Mouse (Mus musculus) hindbrain, embryonic 12.5 days (tissue): ENCODE data around the gene Rims1. TPM values are rescaled to one million over a fixed set of nuclear protein-coding genes. Genes with fewer than 3 reads are reported as not detected.

Experiments
- ATAC-seq: fragments of 200-750 bp; cut with Nextera tagmentation; 2 replicates; pipeline ENCODE4 v1.8.0; 2017; ENCODE audit warnings: moderate TSS enrichment; ENCODE audit not compliant: low FRiP score
- H3K27ac ChIP-seq: fragments of 300-500 bp; sonication (generic); 2 replicates; pipeline ENCODE4 v1.5.1; 2016; ENCODE audit warnings: mild to moderate bottlenecking
- H3K27me3 ChIP-seq: fragments of 300-500 bp; sonication (generic); 2 replicates; pipeline ENCODE4 v1.6.1; 2016; ENCODE audit warnings: mild to moderate bottlenecking
- H3K36me3 ChIP-seq: fragments of 300-500 bp; sonication (generic); 2 replicates; pipeline ENCODE4 v1.6.1; 2016; ENCODE audit warnings: mild to moderate bottlenecking
- H3K4me1 ChIP-seq: fragments of 300-500 bp; sonication (generic); 2 replicates; pipeline ENCODE4 v1.6.1; 2016
- H3K4me2 ChIP-seq: fragments of 300-500 bp; sonication (generic); replicated peaks from 2 replicates; pipeline ENCODE4 v1.6.1; 2016; ENCODE audit warnings: mild to moderate bottlenecking
- H3K4me3 ChIP-seq: fragments of 300-500 bp; sonication (generic); 2 replicates; pipeline ENCODE4 v1.5.1; 2016; ENCODE audit warnings: mild to moderate bottlenecking
- H3K9ac ChIP-seq: fragments of 300-500 bp; sonication (generic); 2 replicates; pipeline ENCODE4 v1.6.1; 2016; ENCODE audit warnings: mild to moderate bottlenecking, moderate library complexity
- H3K9me3 ChIP-seq: fragments of 300-500 bp; sonication (generic); replicated peaks from 2 replicates; pipeline ENCODE4 v1.6.1; 2016; ENCODE audit warnings: mild to moderate bottlenecking
- WGBS: fragments of 180-500 bp; shearing (Covaris S2); methylation state at CpG from one replicate; pipeline ENCODE4 v1.1.7; 2016; 5-methylcytosine and 5-hydroxymethylcytosine counted together
- polyA plus RNA-seq: library from polyadenylated mRNA; unstranded; fragments of >200 nt; fragmentation: Nextera tagmentation; extraction: Ambion mirVana; gene quantifications from 2 replicates; pipeline ENCODE4 v1.2.1, GENCODE M21; 2016

Rims1 gene
- 8.8 and 8.9 TPM in 2 replicates for polyA plus RNA-seq

DNA sequence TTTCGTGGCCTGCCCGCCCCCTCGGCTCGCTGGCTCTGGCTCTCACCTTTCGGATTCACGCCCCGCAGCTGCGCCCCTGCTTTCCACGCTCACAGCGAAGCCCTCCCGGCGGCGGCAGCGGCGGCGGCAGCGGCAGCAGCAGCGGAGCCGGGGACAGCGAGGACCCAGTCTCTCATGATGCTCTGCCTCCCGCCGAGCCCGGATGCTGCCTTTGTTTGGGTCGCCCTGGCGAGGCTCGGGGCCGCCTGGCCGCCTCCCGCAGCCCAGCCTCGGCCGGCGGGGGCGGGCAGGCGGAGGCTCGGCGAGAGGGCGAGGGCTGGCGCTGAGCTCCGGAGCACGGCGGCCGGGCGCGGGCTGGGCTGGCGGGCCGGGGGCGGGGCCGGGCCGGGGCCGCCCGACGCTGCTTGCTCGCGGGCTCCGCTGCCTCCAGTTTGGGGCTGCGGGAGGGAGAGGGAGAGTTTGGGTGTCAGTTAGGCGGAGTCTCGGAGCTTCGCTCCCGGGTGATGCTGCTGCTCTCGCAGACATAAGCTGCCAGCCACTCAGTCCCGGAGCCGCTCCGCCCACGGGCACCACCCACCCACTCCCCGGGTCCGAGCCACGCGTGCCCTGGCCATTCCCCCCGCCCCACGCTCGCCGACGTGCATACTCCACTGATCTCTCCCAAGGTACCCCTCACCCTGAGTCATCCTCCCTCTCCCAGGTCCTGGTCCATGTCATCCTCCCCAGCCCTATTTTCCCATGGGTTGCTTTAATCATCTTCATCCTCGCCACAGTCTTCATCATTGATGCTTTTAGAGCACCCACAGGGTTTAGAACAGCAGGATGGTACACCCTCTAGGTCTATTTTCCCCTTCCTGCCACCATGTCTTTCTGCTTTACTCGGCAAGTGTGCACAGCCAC lies at the start of gene Rims1:
TSS of gene Rims1 (minus strand) at position 269 of the 900 bp plus-strand sequence.
- Histone ChIP-seq H3K4me1 (peaks cover 28% of the 10 kb centered on the region), H3K9ac (peak within 1 kb of the TSS; percentile 91), H3K36me3 (no peaks in the 10 kb centered on the region), H3K27me3 (peaks cover 4% of the 10 kb centered on the region; the same call in 1 of the 2 replicates), H3K27ac (peak within 1 kb of the TSS; percentile 86), H3K9me3 (no peaks in the 10 kb centered on the region), H3K4me2 (peak within 1 kb of the TSS; percentile 79), H3K4me3 (peak within 1 kb of the TSS; percentile 73)
- ATAC-seq: peak; percentile 93
- WGBS: under 1% methylated on average over 65 of the region's 76 CpGs

GRCm38 (mm10) chr1:22806626-22807096 lies 867 bp upstream of the Rims1 start:
- H3K27me3 ChIP-seq: peaks cover 4% of the 10 kb centered on the region; the same call in 1 of the 2 replicates
- peak overlapping the region; percentile 79 for H3K4me2 ChIP-seq
- 24% methylated on average over 8 of the region's 8 CpGs for WGBS
- H3K27ac ChIP-seq: peak overlapping the region; percentile 86; the same call in 1 of the 2 replicates
- H3K9me3 ChIP-seq: no peaks in the 10 kb centered on the region
- H3K9ac ChIP-seq: peak overlapping the region; percentile 91
- H3K4me3 ChIP-seq: peak overlapping the region; percentile 73
- peaks cover 28% of the 10 kb centered on the region for H3K4me1 ChIP-seq
- H3K36me3 ChIP-seq: no peaks in the 10 kb centered on the region
- no peak for ATAC-seq

GRCm38 (mm10) chr1:22805025-22805725 lies 619 bp downstream of the Rims1 start:
- Histone ChIP-seq H3K4me1 (peaks cover 28% of the 10 kb centered on the region), H3K27ac (peak overlapping the region; percentile 86), H3K4me2 (peak overlapping the region; percentile 79), H3K9ac (peak overlapping the region; percentile 91), H3K27me3 (peaks cover 4% of the 10 kb centered on the region; the same call in 1 of the 2 replicates), H3K4me3 (peak overlapping the region; percentile 73), H3K36me3 (no peaks in the 10 kb centered on the region), H3K9me3 (no peaks in the 10 kb centered on the region)
- ATAC-seq: peak; percentile 66
- WGBS: 7% methylated on average over 15 of the region's 15 CpGs

- H3K27ac ChIP-seq: no peak overlapping the region
- peaks cover 4% of the 10 kb centered on the region; the same call in 1 of the 2 replicates for H3K27me3 ChIP-seq
- peak overlapping the region; percentile 73 for H3K4me3 ChIP-seq
- H3K4me1 ChIP-seq: peaks cover 28% of the 10 kb centered on the region
- WGBS: 78% methylated on average over 4 of the region's 4 CpGs
- H3K36me3 ChIP-seq: no peaks in the 10 kb centered on the region
- no peaks in the 10 kb centered on the region for H3K9me3 ChIP-seq
- no peak for ATAC-seq
- H3K9ac ChIP-seq: no peak overlapping the region
- peak overlapping the region; percentile 79 for H3K4me2 ChIP-seq
These were observed 1.5 kb downstream of the Rims1 start for GRCm38 (mm10) chr1:22804148-22804885.

- H3K9ac ChIP-seq: no peak overlapping the region
- 73% methylated on average over 2 of the region's 2 CpGs for WGBS
- no peaks in the 10 kb centered on the region for H3K9me3 ChIP-seq
- peaks cover 4% of the 10 kb centered on the region; the same call in 1 of the 2 replicates for H3K27me3 ChIP-seq
- ATAC-seq: no peak
- no peak overlapping the region for H3K27ac ChIP-seq
- H3K4me1 ChIP-seq: peaks cover 28% of the 10 kb centered on the region
- 0 out of 2 replicates have a peak overlapping the region, but pooled peaks have one; percentile 22 for H3K4me2 ChIP-seq
- H3K36me3 ChIP-seq: no peaks in the 10 kb centered on the region
- H3K4me3 ChIP-seq: no peak overlapping the region
These were observed 2.3 kb downstream of the Rims1 start for GRCm38 (mm10) chr1:22803471-22803870.

DNA sequence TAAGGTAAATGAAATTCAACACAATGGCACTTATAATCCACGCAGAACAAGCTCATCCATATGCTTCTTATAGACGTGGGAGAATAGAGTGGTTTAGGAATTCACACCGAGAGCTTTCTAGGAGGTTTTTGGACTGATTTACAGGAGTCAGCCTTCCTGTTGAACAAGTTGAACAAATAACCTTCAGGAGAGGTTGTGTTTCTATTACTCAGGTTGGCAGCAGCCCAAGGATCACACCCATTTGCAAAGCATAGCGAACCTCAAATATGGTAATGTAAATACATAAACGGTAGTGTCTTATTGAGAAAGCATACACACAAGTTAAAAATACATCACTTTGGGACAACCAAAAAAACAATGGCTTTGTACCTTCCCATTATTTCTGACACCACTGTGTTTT lies 5.5 kb downstream of the Rims1 start:
- Histone ChIP-seq H3K27ac (no peak overlapping the region), H3K4me1 (peaks cover 22% of the 10 kb centered on the region), H3K4me2 (no peak overlapping the region), H3K4me3 (no peak overlapping the region), H3K36me3 (no peaks in the 10 kb centered on the region), H3K9me3 (no peaks in the 10 kb centered on the region), H3K27me3 (peaks cover 4% of the 10 kb centered on the region; the same call in 1 of the 2 replicates), H3K9ac (no peak overlapping the region)
- WGBS: 81% methylated on average over 5 of the region's 5 CpGs
- no peak for ATAC-seq

- 74% methylated on average over 5 of the region's 5 CpGs for WGBS
- H3K27me3 ChIP-seq: no peaks in the 10 kb centered on the region
- no peaks in the 10 kb centered on the region for H3K36me3 ChIP-seq
- no peak overlapping the region for H3K9ac ChIP-seq
- H3K4me1 ChIP-seq: no peaks in the 10 kb centered on the region
- no peak overlapping the region for H3K4me3 ChIP-seq
- H3K27ac ChIP-seq: no peak overlapping the region
- no peak overlapping the region for H3K4me2 ChIP-seq
- no peaks in the 10 kb centered on the region for H3K9me3 ChIP-seq
- ATAC-seq: no peak
These were observed 8.7 kb downstream of the Rims1 start for GRCm38 (mm10) chr1:22797091-22797490.

- Histone ChIP-seq H3K4me3 (no peak overlapping the region), H3K4me1 (no peaks in the 10 kb centered on the region), H3K27me3 (no peaks in the 10 kb centered on the region), H3K27ac (no peak overlapping the region), H3K9me3 (no peaks in the 10 kb centered on the region), H3K4me2 (no peak overlapping the region), H3K36me3 (no peaks in the 10 kb centered on the region), H3K9ac (no peak overlapping the region)
- no peak for ATAC-seq
- 37% methylated on average over 7 of the region's 7 CpGs for WGBS
These were observed 16.3 kb downstream of the Rims1 start for GRCm38 (mm10) chr1:22789391-22789909.

GRCm38 (mm10) chr1:22787616-22788015 lies 18.2 kb downstream of the Rims1 start:
- H3K36me3 ChIP-seq: no peaks in the 10 kb centered on the region
- no peak overlapping the region for H3K27ac ChIP-seq
- H3K9ac ChIP-seq: no peak overlapping the region
- H3K4me2 ChIP-seq: no peak overlapping the region
- H3K27me3 ChIP-seq: no peaks in the 10 kb centered on the region
- no peaks in the 10 kb centered on the region for H3K4me1 ChIP-seq
- WGBS: 94% methylated on average over 5 of the region's 5 CpGs
- no peak for ATAC-seq
- H3K9me3 ChIP-seq: no peaks in the 10 kb centered on the region
- no peak overlapping the region for H3K4me3 ChIP-seq

GRCm38 (mm10) chr1:22770530-22771254 lies 35.1 kb downstream of the Rims1 start:
- no peak for ATAC-seq

DNA sequence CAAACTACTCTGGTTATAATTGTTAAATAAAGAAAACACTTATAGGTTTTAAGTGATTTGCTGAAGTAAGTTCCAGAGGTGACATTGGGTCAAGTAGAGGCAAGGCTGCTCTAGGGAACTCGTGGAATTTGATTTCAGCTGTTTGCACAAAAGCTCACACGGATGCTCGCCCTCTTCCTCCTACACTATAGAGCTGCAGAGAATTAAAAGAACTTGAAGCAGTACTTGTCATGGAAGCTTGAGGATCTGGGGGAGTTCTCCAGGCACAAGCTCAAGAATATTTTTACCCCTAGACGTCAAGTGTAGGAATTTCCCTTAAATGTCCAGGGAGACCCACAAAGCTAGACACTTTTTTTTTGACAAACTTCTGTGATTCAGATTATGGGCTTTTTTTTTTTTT lies 42.4 kb downstream of the Rims1 start:
- no peak for ATAC-seq
- no peaks in the 10 kb centered on the region for H3K9me3 ChIP-seq
- no peak overlapping the region for H3K9ac ChIP-seq
- H3K4me2 ChIP-seq: no peak overlapping the region
- H3K4me3 ChIP-seq: no peak overlapping the region
- H3K36me3 ChIP-seq: no peaks in the 10 kb centered on the region
- 85% methylated on average over 4 of the region's 4 CpGs for WGBS
- no peak overlapping the region for H3K27ac ChIP-seq
- no peaks in the 10 kb centered on the region for H3K27me3 ChIP-seq
- no peaks in the 10 kb centered on the region for H3K4me1 ChIP-seq

More at GRCm38 (mm10) chr1:22770530-22771254, 35.1 kb downstream of the Rims1 start:
- 67% methylated on average over 7 of the region's 7 CpGs for WGBS
- Histone ChIP-seq H3K4me2 (no peak overlapping the region), H3K36me3 (no peaks in the 10 kb centered on the region), H3K27ac (no peak overlapping the region), H3K9ac (no peak overlapping the region), H3K4me3 (no peak overlapping the region), H3K4me1 (no peaks in the 10 kb centered on the region), H3K27me3 (no peaks in the 10 kb centered on the region), H3K9me3 (no peaks in the 10 kb centered on the region)
